In genomic region chr4:116557306-116558121, GRCm38 (mm10) we compare ENCODE assay signal across 8 mouse cellular contexts. TPM values are rescaled to one million over a fixed set of nuclear protein-coding genes. Genes with fewer than 3 reads are reported as not detected.
DNase-seq lines count a peak whose midpoint lies in the region; ATAC-seq and TF ChIP-seq lines count a peak whose summit lies in the region.

Gpbp1l1 (plus strand) TSS chr4:116557658.

- H3K27ac ChIP-seq in forebrain, embryonic 13.5 days, result peak within 1 kb of the TSS; percentile 91
- H3K27ac ChIP-seq in liver, postnatal 0 days (ENCODE audit: low read depth), result peak within 1 kb of the TSS; percentile 91
- peak within 1 kb of the TSS; percentile 87 for H3K27ac ChIP-seq in neural tube, embryonic 14.5 days (ENCODE audit: low read depth, low read length)

- H3K4me3 ChIP-seq in E14TG2a.4 (replicated peaks; ENCODE audit: low read length), result peak within 1 kb of the TSS; percentile 96
- H3K4me3 ChIP-seq in forebrain, embryonic 13.5 days, result peak within 1 kb of the TSS; percentile 91
- peak within 1 kb of the TSS; percentile 87 for H3K4me3 ChIP-seq in liver, postnatal 0 days (ENCODE audit: low read depth, low read length)
- peak within 1 kb of the TSS; percentile 92 for H3K4me3 ChIP-seq in neural tube, embryonic 14.5 days (ENCODE audit: low read depth, low read length)

- no peak for TF ChIP-seq CTCF in E14TG2a.4 (conservative IDR thresholded peaks at IDR 0.05; ENCODE audit: low read length)
- peak; percentile 67 for TF ChIP-seq CTCF in liver, postnatal 0 days (IDR thresholded peaks at IDR 0.05; ENCODE audit: low read depth)

- peaks cover 37% of the 10 kb centered on the region for H3K36me3 ChIP-seq in E14TG2a.4 (ENCODE audit: insufficient read depth, low read length)
- peaks cover 11% of the 10 kb centered on the region for H3K36me3 ChIP-seq in forebrain, embryonic 13.5 days (ENCODE audit: poor library complexity, severe bottlenecking)
- H3K36me3 ChIP-seq in liver, postnatal 0 days (replicated peaks; ENCODE audit: insufficient read depth, low read length), result peaks cover 3% of the 10 kb centered on the region
- H3K36me3 ChIP-seq in neural tube, embryonic 14.5 days (ENCODE audit: control insufficient read depth, insufficient read depth, low read length), result no peaks in the 10 kb centered on the region

- no peaks in the 10 kb centered on the region for H3K9me3 ChIP-seq in E14TG2a.4 (ENCODE audit: low read length)
- no peaks in the 10 kb centered on the region for H3K9me3 ChIP-seq in forebrain, embryonic 13.5 days (replicated peaks)
- no peaks in the 10 kb centered on the region for H3K9me3 ChIP-seq in liver, postnatal 0 days (ENCODE audit: low read length)
- no peaks in the 10 kb centered on the region for H3K9me3 ChIP-seq in neural tube, embryonic 14.5 days (ENCODE audit: control insufficient read depth, low read length)

- ATAC-seq in forebrain, embryonic 13.5 days, result peak; percentile 97
- ATAC-seq in liver, postnatal 0 days, result peak; percentile 94
- ATAC-seq in neural tube, embryonic 14.5 days (ENCODE audit: low read depth), result peak; percentile 96

- intact Hi-C loops in heart, postnatal 10 days (cut with DNase I), result loop anchor here (5.0 kb wide), 2 partner anchors 50 to 95 kb away; partner anchors contain the start of genes Ipp and Mast2

- TF ChIP-seq EP300 in liver, postnatal 0 days (IDR thresholded peaks at IDR 0.05; ENCODE audit: low read depth), result no peak

- H3K27me3 ChIP-seq in E14TG2a.4 (ENCODE audit: insufficient read depth, low read length), result no peaks in the 10 kb centered on the region
- no peaks in the 10 kb centered on the region for H3K27me3 ChIP-seq in forebrain, embryonic 13.5 days
- no peaks in the 10 kb centered on the region for H3K27me3 ChIP-seq in liver, postnatal 0 days (ENCODE audit: insufficient read depth, low read length)
- no peaks in the 10 kb centered on the region for H3K27me3 ChIP-seq in neural tube, embryonic 14.5 days (ENCODE audit: control insufficient read depth, insufficient read depth, low read length)

- peaks cover 61% of the 10 kb centered on the region for H3K4me1 ChIP-seq in E14TG2a.4 (replicated peaks; ENCODE audit: low read depth, low read length)
- peaks cover 35% of the 10 kb centered on the region for H3K4me1 ChIP-seq in forebrain, embryonic 13.5 days
- H3K4me1 ChIP-seq in liver, postnatal 0 days (ENCODE audit: insufficient read depth), result peaks cover 13% of the 10 kb centered on the region
- H3K4me1 ChIP-seq in neural tube, embryonic 14.5 days (ENCODE audit: control insufficient read depth, insufficient read depth, low read length), result peaks cover 15% of the 10 kb centered on the region; the same call in 1 of the 2 replicates

- H3K4me2 ChIP-seq in forebrain, embryonic 13.5 days, result peak within 1 kb of the TSS; percentile 79
- H3K4me2 ChIP-seq in liver, postnatal 0 days (ENCODE audit: low read depth, low read length), result peak within 1 kb of the TSS; percentile 88
- H3K4me2 ChIP-seq in neural tube, embryonic 14.5 days (ENCODE audit: low read depth, low read length), result peak within 1 kb of the TSS; percentile 92

- H3K9ac ChIP-seq in forebrain, embryonic 13.5 days, result peak within 1 kb of the TSS; percentile 75
- H3K9ac ChIP-seq in liver, postnatal 0 days (replicated peaks), result peak within 1 kb of the TSS; percentile 90
- H3K9ac ChIP-seq in neural tube, embryonic 14.5 days (replicated peaks; ENCODE audit: low read depth, low read length), result peak within 1 kb of the TSS; percentile 64

- peak; percentile 95 for DNase-seq in c-Kit-positive CD71-positive TER-119-positive erythroid progenitor cells, embryonic 14.5 days (ENCODE audit: low spot score)
- peak; percentile 98 to 99 for DNase-seq in heart, postnatal 10 days
- DNase-seq in large intestine, adult 2 months (ENCODE audit: low read depth, low spot score), result peak; percentile 86
- peak; percentile 99 for DNase-seq in liver, postnatal 0 days
- DNase-seq in testis, postnatal 10 days (ENCODE audit: low spot score), result peak; percentile 98

- WGBS in forebrain, embryonic 13.5 days, result under 1% methylated on average over 67 of the region's 78 CpGs
- WGBS in large intestine, adult 2 months, result under 1% methylated on average over 78 of the region's 78 CpGs
- 1% methylated on average over 77 of the region's 78 CpGs for WGBS in liver, postnatal 0 days (ENCODE audit: insufficient replicate concordance)
- under 1% methylated on average over 73 of the region's 78 CpGs for WGBS in neural tube, embryonic 14.5 days

RNA-seq across cellular contexts. Expression of gene Gpbp1l1, which starts in this region (rescaled TPM):
- 24.5 and 25.3 TPM in 2 replicates for polyA plus RNA-seq in forebrain, embryonic 13.5 days (2015; fragmentation: Nextera tagmentation; extraction: Ambion mirVana)
- 10 to 100 TPM; 67.7 to 72.3 TPM for total RNA-seq in heart, postnatal 10 days (2021)
- polyA plus RNA-seq in large intestine, adult 2 months (2012; rRNA removed), result 69.3 and 74.4 TPM in 2 replicates
- polyA plus RNA-seq in liver, postnatal 0 days (2015; fragmentation: Nextera tagmentation; extraction: Ambion mirVana), result 14.0 and 16.2 TPM in 2 replicates
- polyA plus RNA-seq in neural tube, embryonic 14.5 days (2014; fragmentation: Nextera tagmentation; extraction: Ambion mirVana), result 18.5 and 22.4 TPM in 2 replicates

Comparison
In these comparisons a context has a peak if more than half of its experiments do, and no peak if none do; other contexts are left out.
1. Peak in every context shown above with its lines: DNase-seq, ATAC-seq, H3K4me3 ChIP-seq and H3K27ac ChIP-seq.